Mouse (Mus musculus) liver, embryonic 14.5 days (tissue): ENCODE measurements around the gene Mrpl34. TPM values are rescaled to one million over a fixed set of nuclear protein-coding genes. Genes with fewer than 3 reads are reported as not detected.
A peak's percentile ranks its signal among the peaks of the same experiment; 100 is the strongest.

Experiments used
- ATAC-seq: fragments of 200-750 bp; cut with Nextera tagmentation; 2 replicates; pipeline ENCODE4 v1.8.0; 2017; ENCODE audit warnings: moderate number of reproducible peaks, mild to moderate bottlenecking, moderate library complexity; ENCODE audit not compliant: insufficient read depth
- DNase-seq, 3 experiments: peaks; one replicate each; pipeline ENCODE4 v3.0.0-alpha.2; 2012 to 2013; ENCODE audit warnings: low read depth in 3 of 3, low spot score in 3 of 3
- H3K27ac ChIP-seq: fragments of 300-500 bp; sonication (generic); 2 replicates; pipeline ENCODE4 v1.5.1; 2014; ENCODE audit warnings: moderate library complexity, mild to moderate bottlenecking, control low read depth, inconsistent platforms
- H3K27me3 ChIP-seq: fragments of 300-500 bp; sonication (generic); 2 replicates; pipeline ENCODE4 v1.6.1; 2014; ENCODE audit warnings: mild to moderate bottlenecking, low read length, moderate library complexity; ENCODE audit not compliant: control insufficient read depth, insufficient read depth
- H3K36me3 ChIP-seq: fragments of 300-500 bp; sonication (generic); replicated peaks from 2 replicates; pipeline ENCODE4 v1.6.1; 2014; ENCODE audit warnings: low read depth; ENCODE audit not compliant: control insufficient read depth, insufficient read depth
- H3K4me1 ChIP-seq, 2 experiments: fragments of 200-500 bp in 1 of 2; fragments of 300-500 bp in 1 of 2; sonication (generic) in 1 of 2; replicated peaks; 2 replicates each; pipeline ENCODE4 v1.6.1; 2012 to 2014; ENCODE audit warnings: antibody characterized with exemption in 1 of 2, inconsistent platforms in 1 of 2, low read length in 1 of 2; ENCODE audit not compliant: control insufficient read depth in 2 of 2, insufficient read depth in 2 of 2
- H3K4me2 ChIP-seq: fragments of 300-500 bp; sonication (generic); 2 replicates; pipeline ENCODE4 v1.6.1; 2014; ENCODE audit warnings: low read depth, mild to moderate bottlenecking, control low read depth, moderate library complexity
- H3K4me3 ChIP-seq, 2 experiments: fragments of 200-500 bp in 1 of 2; fragments of 300-500 bp in 1 of 2; sonication (generic) in 1 of 2; 2 replicates each; pipeline ENCODE4 v1.5.1; 2012 to 2014; ENCODE audit warnings: low read depth in 2 of 2, low read length in 2 of 2, mild to moderate bottlenecking in 2 of 2, control low read depth in 1 of 2, inconsistent platforms in 1 of 2, moderate library complexity in 1 of 2; ENCODE audit not compliant: insufficient read depth in 1 of 2
- H3K9ac ChIP-seq: fragments of 300-500 bp; sonication (generic); replicated peaks from 2 replicates; pipeline ENCODE4 v1.6.1; 2014; ENCODE audit warnings: mild to moderate bottlenecking, control low read depth, moderate library complexity
- H3K9me3 ChIP-seq: fragments of 300-500 bp; sonication (generic); 2 replicates; pipeline ENCODE4 v1.6.1; 2016; ENCODE audit warnings: low read length, mixed read lengths; ENCODE audit not compliant: control insufficient read depth
- CTCF ChIP-seq: IDR thresholded peaks from 2 replicates; pipeline ENCODE4 v1.5.1; 2016; ENCODE audit warnings: antibody characterized with exemption, low read depth, control low read depth
- EP300 ChIP-seq: IDR thresholded peaks from 2 replicates; pipeline ENCODE4 v1.6.1; 2016; ENCODE audit warnings: antibody characterized with exemption, low read depth
- WGBS: fragments of 180-500 bp; shearing (Covaris S2); extraction: QIAGEN DNeasy Blood & Tissue Kit; methylation state at CpG from one replicate; pipeline ENCODE4 v1.1.7; 2014; ENCODE audit not compliant: insufficient replicate concordance; 5-methylcytosine and 5-hydroxymethylcytosine counted together
- polyA plus RNA-seq, 2 experiments: library from polyadenylated mRNA; depleted of rRNA in 1 of 2; stranded (reverse) in 1 of 2; unstranded in 1 of 2; fragments of >200 nt; fragmentation: Nextera tagmentation in 1 of 2; extraction: Ambion mirVana in 1 of 2; gene quantifications; 2 replicates each; pipeline versions ENCODE4 v1.2.1 to v1.2.3; 2012 to 2014

The Mrpl34 gene
- polyA plus RNA-seq, 2 experiments: 45.8 to 109 TPM

DNA sequence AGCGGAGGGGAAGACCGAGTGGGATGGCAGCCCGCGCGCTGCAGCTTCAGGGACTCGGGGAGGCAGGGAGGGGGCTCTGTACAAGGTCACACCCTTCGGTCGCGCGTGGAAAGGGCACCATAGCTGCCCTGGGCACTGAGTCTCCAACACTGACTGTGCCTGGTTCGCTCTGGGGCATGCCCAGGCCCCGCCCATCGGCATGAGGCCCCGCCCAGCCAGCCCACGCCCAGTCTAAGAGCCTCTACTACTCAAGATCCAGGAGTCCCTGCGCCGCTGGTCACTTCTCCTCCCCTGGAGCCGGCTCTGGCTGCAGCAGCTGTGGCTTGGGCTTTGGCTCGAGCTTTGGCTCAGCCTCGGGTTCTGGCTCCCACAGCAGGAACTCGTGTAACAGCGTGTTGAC lies 7.9 kb upstream of the Mrpl34 start:
- no peaks in the 10 kb centered on the region for H3K27me3 ChIP-seq
- H3K4me2 ChIP-seq: no peak overlapping the region
- no peak overlapping the region for H3K27ac ChIP-seq
- H3K36me3 ChIP-seq: no peaks in the 10 kb centered on the region
- DNase-seq (peak in 1 of 3 experiments; percentile 38), ATAC-seq (peak; percentile 60)
- no peaks in the 10 kb centered on the region for H3K9me3 ChIP-seq
- H3K4me1 ChIP-seq: peaks cover 0 to 3% of the 10 kb centered on the region in 2 experiments; a peak in 1 of 4 replicates
- WGBS: 43% methylated on average over 22 of the region's 22 CpGs
- TF ChIP-seq EP300 (no peak), CTCF (no peak)
- H3K4me3 ChIP-seq: no peak overlapping the region
- no peak overlapping the region for H3K9ac ChIP-seq

- TF ChIP-seq CTCF (no peak), EP300 (no peak)
- DNase-seq (no peak), ATAC-seq (no peak)
- 75% methylated on average over 20 of the region's 20 CpGs for WGBS
- peaks cover 0 to 7% of the 10 kb centered on the region in 2 experiments; a peak in 2 of 4 replicates for H3K4me1 ChIP-seq
- no peak overlapping the region for H3K4me2 ChIP-seq
- no peaks in the 10 kb centered on the region for H3K9me3 ChIP-seq
- H3K27me3 ChIP-seq: no peaks in the 10 kb centered on the region
- no peaks in the 10 kb centered on the region for H3K36me3 ChIP-seq
- H3K27ac ChIP-seq: no peak overlapping the region
- no peak overlapping the region for H3K9ac ChIP-seq
- H3K4me3 ChIP-seq: no peak overlapping the region
These were observed 7.0 kb upstream of the Mrpl34 start for GRCm38 (mm10) chr8:71457659-71458270.

DNA sequence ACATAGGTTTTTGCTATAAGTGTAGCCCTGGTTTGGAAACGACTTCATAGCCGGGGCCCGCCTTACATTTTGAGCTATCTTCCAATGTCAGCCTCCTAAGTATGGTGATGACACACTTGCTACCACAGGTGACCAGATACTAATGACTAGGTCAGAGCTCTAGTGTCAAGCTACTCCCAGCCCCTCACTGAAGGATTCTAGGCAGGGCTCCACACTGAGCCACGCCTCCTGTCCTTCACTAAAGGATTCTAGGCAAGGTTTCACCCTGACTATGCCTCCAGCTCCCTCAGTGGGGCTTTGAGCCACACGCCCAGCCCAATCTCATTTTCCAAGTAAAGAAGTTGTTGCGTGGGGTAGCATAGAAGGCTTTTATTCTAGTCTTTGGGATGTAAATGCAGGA lies 4.0 kb upstream of the Mrpl34 start:
- WGBS: 82% methylated on average over 6 of the region's 6 CpGs
- Histone ChIP-seq H3K9ac (no peak overlapping the region), H3K9me3 (no peaks in the 10 kb centered on the region), H3K4me3 (no peak overlapping the region), H3K4me2 (no peak overlapping the region), H3K4me1 (peaks cover 11 to 17% of the 10 kb centered on the region in 2 experiments), H3K27me3 (no peaks in the 10 kb centered on the region), H3K36me3 (no peaks in the 10 kb centered on the region), H3K27ac (no peak overlapping the region)
- TF ChIP-seq CTCF (no peak), EP300 (no peak)
- no peak for ATAC-seq
- DNase-seq: no peak

DNA sequence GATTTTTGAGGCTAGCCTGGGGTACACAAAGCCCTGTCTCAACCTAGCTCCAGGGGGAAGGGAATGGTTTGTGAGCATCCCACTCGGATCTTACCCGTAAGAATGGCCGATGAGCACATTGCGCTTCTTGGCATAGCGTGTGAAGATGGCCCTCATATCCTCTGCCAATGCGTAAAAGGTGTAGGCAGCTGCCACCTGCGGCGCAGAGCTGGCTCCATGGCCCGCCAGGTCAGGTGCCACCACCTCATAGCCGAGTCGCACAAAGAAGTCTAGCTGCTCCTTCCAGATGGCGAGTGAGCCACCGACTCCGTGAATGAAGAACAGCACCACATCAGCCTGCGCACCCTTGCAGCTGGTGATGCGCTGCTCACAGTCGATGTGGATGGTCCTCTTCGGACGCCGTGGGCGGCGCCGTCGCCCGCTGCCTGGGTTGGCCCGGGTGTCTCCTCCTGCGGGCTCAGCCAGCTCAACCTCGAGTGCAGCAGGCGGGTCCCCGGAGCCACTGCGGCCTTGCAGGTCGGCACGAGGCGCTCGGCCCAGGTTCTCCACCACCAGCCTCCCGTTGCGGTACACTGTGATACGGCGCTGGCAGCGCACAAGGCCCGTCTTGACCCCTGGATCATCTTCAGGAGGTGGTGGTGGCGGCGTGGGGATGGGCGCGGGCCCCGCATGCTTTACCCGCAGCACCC lies 3.5 kb upstream of the Mrpl34 start:
- WGBS: 89% methylated on average over 47 of the region's 47 CpGs
- Histone ChIP-seq H3K9me3 (no peaks in the 10 kb centered on the region), H3K4me2 (no peak overlapping the region)

DNA sequence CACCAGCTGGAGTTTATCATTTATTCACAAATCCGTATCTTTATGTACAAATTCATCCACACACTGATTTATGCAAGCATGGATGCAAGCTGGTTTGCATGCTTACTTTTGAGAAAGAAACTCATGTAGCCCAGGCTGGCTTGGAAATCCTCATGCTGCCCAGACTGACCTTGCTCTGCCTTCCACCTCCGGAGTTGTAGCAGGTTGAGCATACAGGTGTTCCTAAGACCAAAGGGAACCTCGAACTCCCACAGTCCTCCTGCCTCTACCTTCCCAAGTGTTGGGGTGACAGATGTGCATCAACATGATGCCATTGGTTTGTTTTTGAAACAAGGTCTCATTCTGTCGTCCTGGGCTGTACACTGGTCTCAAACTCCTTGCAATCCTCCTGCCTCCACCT lies 2.6 kb upstream of the Mrpl34 start:
- no peak for DNase-seq
- no peaks in the 10 kb centered on the region for H3K27me3 ChIP-seq
- no peaks in the 10 kb centered on the region for H3K9me3 ChIP-seq
- H3K36me3 ChIP-seq: peaks cover 2% of the 10 kb centered on the region; the same call in 1 of the 2 replicates
- peak overlapping the region; percentile 82 for H3K4me2 ChIP-seq
- no peak overlapping the region; the same call in 1 of the 2 replicates for H3K9ac ChIP-seq
- no peak overlapping the region for H3K27ac ChIP-seq
- ATAC-seq: no peak
- H3K4me3 ChIP-seq: no peak overlapping the region; a peak in 1 of 4 replicates
- 63% methylated on average over 4 of the region's 4 CpGs for WGBS
- peaks cover 11 to 18% of the 10 kb centered on the region in 2 experiments for H3K4me1 ChIP-seq
- no peak for TF ChIP-seq CTCF
- TF ChIP-seq EP300: no peak

More for the DNA sequence above, 3.5 kb upstream of the Mrpl34 start:
- H3K4me1 ChIP-seq: peaks cover 11 to 20% of the 10 kb centered on the region in 2 experiments
- TF ChIP-seq EP300 (no peak), CTCF (no peak)
- H3K9ac ChIP-seq: no peak overlapping the region
- no peaks in the 10 kb centered on the region for H3K27me3 ChIP-seq
- peaks cover 2% of the 10 kb centered on the region; the same call in 1 of the 2 replicates for H3K36me3 ChIP-seq
- ATAC-seq (no peak), DNase-seq (no peak)
- no peak overlapping the region for H3K4me3 ChIP-seq
- no peak overlapping the region for H3K27ac ChIP-seq
